Mouse (Mus musculus): ENCODE measurements around the gene Lhx6. TPM values are rescaled to one million over a fixed set of nuclear protein-coding genes. Genes with fewer than 3 reads are reported as not detected.
A peak's percentile ranks its signal among the peaks of the same experiment; 100 is the strongest.
"Not testable (repeated sequence)": the region's sequence is repeated elsewhere in the genome, so short reads cannot be mapped to it uniquely, and the experiment has no call there.

The Lhx6 gene
- 1 to 10 TPM; 5.1 to 5.6 TPM for total RNA-seq (2021)

GRCm38 (mm10) chr2:36104956-36105741 is at the start of gene Lhx6:
Gene Lhx6 (minus strand): TSS chr2:36105408.
- no peak for DNase-seq (ENCODE audit: low spot score)
- intact Hi-C loops (cut with DNase I): loop anchor here (5.0 to 10.0 kb wide), 3 partner anchors 93 to 170 kb away; no protein-coding TSS in a partner anchor

GRCm38 (mm10) chr2:36152401-36152800 is 47.2 kb upstream of the Lhx6 start:
- DNase-seq (ENCODE audit: low spot score); intact Hi-C loops (cut with DNase I): not testable (repeated sequence)

DNA sequence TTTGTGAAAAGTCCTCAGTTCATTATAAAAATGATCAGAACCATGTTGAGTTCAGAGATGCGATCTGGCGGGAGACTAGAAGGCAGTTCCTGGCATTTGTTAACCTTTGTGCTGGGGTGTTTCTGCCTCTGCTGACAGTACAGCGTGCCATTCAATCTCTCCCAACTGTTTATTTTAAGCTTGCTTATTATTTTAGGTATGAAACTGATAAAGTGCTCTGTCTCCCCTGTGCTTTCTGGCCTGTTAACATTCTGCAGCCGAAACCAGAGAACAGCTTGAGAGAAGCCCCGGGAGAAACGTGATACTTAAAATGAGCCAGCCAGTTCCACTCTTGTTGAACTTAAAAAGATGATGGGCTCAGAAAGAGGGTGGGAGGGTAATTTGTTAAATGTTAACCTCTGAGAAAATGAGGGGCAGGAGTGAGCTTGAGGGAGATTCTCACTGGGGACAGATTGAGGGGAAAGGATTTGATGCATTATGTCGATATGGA is 43.7 kb upstream of the Lhx6 start:
- DNase-seq (ENCODE audit: low spot score): no peak
- intact Hi-C loops (cut with DNase I): no loop called here

DNA sequence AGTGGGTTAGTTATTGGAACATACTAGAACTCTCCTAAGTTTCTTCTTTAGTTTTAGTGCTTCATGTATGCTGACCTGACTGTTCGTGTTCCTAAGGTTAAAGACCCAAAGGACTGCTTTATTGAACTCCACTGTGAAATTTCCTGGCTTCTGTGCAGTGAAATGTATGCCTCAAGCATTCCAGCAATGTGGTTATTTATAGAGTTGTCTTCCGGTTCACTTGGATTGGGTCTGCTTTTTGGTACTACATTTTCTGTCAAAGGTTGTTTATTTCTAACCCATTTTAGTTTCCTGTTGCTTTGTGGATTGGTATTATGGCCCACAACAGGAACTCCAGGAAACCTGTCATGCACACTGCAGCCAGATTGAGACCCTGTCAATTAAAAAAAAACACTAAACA is 33.9 kb upstream of the Lhx6 start:
- intact Hi-C loops (cut with DNase I): loop anchor here (5.0 kb wide), 2 partner anchors 92 to 127 kb away; partner anchors contain the start of genes Morn5 and Ndufa8
- no peak for DNase-seq (ENCODE audit: low spot score)

DNA sequence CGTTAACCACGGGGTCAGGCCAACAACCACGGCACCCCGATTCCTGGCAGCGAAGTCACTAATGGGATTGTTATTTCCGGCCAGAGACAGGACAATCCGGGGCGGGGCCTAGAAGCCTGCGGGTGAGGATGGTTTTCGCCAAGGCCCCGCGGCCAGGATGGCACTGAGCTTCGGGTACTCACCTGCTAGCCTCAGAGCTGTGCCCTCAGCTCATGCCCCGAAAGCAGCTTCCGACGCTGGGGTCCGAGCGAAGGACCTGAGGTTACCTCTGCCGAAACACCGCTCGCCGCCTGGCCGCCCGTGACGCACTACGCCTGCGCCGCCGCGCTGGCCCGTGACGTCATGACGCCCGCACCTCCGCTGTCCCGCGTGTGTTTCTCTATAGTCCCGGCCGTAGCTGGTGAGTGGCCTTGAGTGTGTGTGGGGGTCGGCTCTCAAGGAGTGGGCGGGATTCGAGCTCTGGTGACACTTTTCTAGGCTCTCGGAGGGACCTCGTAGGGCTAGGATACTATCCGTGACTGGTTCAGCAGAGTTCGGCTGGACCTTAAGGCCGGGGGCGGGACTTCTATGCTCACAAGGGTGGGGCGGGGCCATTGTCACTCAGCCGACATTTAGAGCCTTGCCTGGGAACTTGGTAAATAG is 31.2 kb upstream of the Lhx6 start, which contains the start of the genes Mrrf and Rbm18:
Gene Mrrf, plus strand, starts transcription at position 90 of the 642 bp plus-strand sequence.
Gene Rbm18, minus strand, starts transcription at position 474 of the 642 bp plus-strand sequence.
- peak; percentile 87 for DNase-seq (ENCODE audit: low spot score)
- intact Hi-C loops (cut with DNase I): loop anchor here (5.0 kb wide), 2 partner anchors 89 to 124 kb away; partner anchors contain the start of genes Morn5 and Ndufa8

DNA sequence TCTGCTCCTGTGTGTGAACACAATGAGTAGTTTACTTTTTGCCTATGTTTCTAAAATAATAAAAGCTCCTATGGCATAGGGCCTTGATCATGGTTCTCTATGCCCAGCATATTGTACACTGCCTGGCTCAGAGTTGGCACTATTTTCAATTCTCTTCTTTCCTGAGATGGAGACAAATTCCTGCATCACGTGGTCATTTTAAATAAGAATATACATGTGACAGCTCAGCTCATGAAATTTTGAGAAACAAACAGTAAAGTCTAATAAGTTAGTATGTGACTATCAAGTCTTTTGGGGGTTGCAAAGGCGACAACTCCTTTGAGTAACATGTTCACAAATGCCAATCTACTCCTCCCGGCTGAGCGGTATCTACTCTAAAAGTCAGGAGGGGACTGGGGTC is 30.7 kb upstream of the Lhx6 start:
- intact Hi-C loops (cut with DNase I): loop anchor here (5.0 kb wide), 2 partner anchors 89 to 124 kb away; partner anchors contain the start of genes Morn5 and Ndufa8
- no peak for DNase-seq (ENCODE audit: low spot score)

GRCm38 (mm10) chr2:36129051-36129450 is 23.8 kb upstream of the Lhx6 start:
- DNase-seq (ENCODE audit: low spot score): no peak
- intact Hi-C loops (cut with DNase I): loop anchor here (2.0 kb wide), 1 partner anchor 70 kb away; no protein-coding TSS in a partner anchor

GRCm38 (mm10) chr2:36127973-36128372 is 22.8 kb upstream of the Lhx6 start:
- intact Hi-C loops (cut with DNase I): loop anchor here (2.0 kb wide), 1 partner anchor 71 kb away; no protein-coding TSS in a partner anchor
- DNase-seq (ENCODE audit: low spot score): no peak

DNA sequence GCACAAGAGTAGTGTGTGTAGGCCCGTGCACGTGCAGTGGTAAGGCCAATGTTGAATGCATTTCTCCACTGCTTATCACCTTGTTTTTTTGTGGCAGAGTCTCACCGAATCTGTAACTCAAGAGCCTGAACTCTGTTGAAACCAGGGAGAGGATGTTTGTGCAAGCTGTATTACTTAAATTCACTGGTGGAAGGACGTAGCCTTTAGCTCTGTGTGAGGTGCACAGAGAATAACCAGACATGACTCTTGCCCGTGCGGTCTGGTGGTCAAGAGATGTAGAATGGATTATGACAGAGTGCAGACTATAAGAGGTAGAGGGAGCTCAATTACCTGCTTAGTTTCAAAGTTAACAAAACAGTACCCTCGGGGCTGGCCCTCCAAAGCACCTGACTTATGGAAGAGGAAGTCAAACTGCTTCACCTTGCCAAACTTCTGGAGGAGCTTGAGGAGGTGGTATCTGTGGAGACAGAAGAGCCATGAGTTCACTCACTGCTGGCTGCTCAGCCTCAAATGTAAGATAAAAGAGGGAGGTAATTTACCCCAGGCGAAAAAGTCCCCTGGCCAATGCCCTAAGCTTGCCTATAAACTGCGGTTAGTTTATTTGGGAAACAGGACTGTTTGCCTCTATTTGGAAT is 21.7 kb upstream of the Lhx6 start:
- intact Hi-C loops (cut with DNase I): no loop called here
- no peak for DNase-seq (ENCODE audit: low spot score)

GRCm38 (mm10) chr2:36112632-36113031 is 7.4 kb upstream of the Lhx6 start:
- intact Hi-C loops (cut with DNase I): no loop called here
- DNase-seq (ENCODE audit: low spot score): no peak

DNA sequence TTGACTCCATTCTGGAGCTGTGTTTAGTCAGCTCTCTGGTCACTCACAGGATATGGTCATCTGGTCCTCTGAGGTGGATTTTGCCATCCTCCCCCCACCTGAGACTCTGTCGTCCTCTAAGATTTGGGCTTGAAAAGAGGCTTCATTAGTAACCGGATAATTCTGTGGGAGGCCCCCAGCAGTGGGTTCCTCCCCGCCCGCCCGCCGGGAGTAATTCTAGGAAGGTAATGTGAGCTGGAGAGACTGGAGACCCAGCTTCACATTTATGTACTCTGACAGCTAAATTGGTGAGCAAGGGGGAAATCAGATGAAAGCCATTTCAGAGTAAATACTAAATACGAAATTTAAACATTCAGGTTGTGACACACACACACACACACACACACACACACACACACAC is 3.4 kb upstream of the Lhx6 start:
- intact Hi-C loops (cut with DNase I): loop anchor here (5.0 to 10.0 kb wide), 2 partner anchors 96 to 166 kb away; no protein-coding TSS in a partner anchor
- DNase-seq (ENCODE audit: low spot score): no peak

- no peak for DNase-seq (ENCODE audit: low spot score)
- intact Hi-C loops (cut with DNase I): loop anchor here (5.0 to 10.0 kb wide), 2 partner anchors 108 to 170 kb away; no protein-coding TSS in a partner anchor
Measured at GRCm38 (mm10) chr2:36104436-36104955, 712 bp downstream of the Lhx6 start.

DNA sequence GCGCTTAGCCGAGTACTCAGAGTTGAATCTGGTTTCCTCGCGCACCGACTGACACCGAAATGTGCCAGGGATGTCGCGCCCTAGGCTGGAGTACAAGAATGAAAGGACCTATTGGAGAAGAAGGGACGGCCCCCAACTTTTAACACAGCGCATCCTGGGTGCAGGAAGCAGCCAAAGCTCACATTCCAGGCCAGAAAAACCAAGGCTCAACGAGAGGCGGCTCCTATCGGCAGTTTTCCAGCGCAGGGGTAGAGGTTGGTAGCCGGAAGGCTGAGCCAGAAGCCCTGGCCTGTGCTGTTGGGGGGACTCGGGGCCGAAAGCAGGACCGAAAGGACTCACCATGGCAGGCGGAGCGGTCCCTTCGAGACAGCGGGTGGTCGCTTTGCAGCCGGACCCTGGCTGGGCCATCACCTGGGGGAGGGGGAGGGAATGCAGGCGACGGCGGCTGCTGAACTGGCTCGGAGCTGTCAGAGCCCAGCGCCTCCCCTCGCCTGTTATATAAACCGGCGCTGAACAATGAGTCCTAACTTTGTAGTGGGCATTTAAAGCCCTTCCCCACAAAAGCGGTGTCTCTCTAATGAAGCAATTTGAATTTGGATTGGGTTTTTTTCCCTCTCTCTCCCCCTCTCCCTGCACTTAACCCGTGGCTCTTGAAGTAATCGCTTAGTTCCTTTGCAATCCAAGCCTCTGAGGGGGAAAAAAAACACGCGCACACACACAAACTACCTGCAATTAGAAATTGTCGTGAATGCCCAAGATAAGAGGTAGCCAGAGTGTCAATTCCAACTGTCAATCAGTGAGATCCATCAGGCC is 1.4 kb downstream of the Lhx6 start:
- intact Hi-C loops (cut with DNase I): loop anchor here (5.0 to 10.0 kb wide), 2 partner anchors 109 to 171 kb away; no protein-coding TSS in a partner anchor
- no peak for DNase-seq (ENCODE audit: low spot score)

GRCm38 (mm10) chr2:36103069-36103554 is 2.1 kb downstream of the Lhx6 start:
- intact Hi-C loops (cut with DNase I): loop anchor here (5.0 to 10.0 kb wide), 2 partner anchors 109 to 172 kb away; no protein-coding TSS in a partner anchor

GRCm38 (mm10) chr2:36102559-36102946 is 2.7 kb downstream of the Lhx6 start:
- intact Hi-C loops (cut with DNase I): loop anchor here (5.0 to 10.0 kb wide), 2 partner anchors 110 to 172 kb away; no protein-coding TSS in a partner anchor
- no peak for DNase-seq (ENCODE audit: low spot score)

More at GRCm38 (mm10) chr2:36103069-36103554, 2.1 kb downstream of the Lhx6 start:
- DNase-seq (ENCODE audit: low spot score): no peak

GRCm38 (mm10) chr2:36101866-36102558 is 3.2 kb downstream of the Lhx6 start:
- DNase-seq (ENCODE audit: low spot score): no peak
- intact Hi-C loops (cut with DNase I): loop anchor here (5.0 to 10.0 kb wide), 2 partner anchors 110 to 173 kb away; no protein-coding TSS in a partner anchor

GRCm38 (mm10) chr2:36099739-36100138 is 5.5 kb downstream of the Lhx6 start:
- no peak for DNase-seq (ENCODE audit: low spot score)
- intact Hi-C loops (cut with DNase I): loop anchor here (5.0 to 10.0 kb wide), 2 partner anchors 113 to 175 kb away; no protein-coding TSS in a partner anchor

DNA sequence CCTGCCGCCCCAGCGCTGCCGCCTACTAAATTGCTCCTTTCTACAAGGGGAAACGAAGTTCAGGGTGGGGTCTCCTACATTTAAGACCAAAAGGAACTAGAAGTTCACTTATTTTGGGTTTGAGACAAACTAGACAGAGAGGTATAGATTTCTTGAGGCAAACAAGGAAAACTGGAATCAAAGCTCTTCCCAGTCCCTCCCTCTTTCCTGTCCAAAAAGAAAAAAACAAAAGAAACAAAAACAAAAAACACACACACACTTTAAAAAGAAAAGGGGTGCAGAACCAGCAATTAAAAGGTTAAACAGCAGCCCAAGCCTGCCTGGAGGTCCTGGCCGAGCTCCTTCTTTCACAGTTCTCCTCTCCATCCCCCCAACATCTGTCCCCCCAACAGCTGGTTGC is 7.2 kb downstream of the Lhx6 start:
- intact Hi-C loops (cut with DNase I): no loop called here
- no peak for DNase-seq (ENCODE audit: low spot score)
